Mouse (Mus musculus) thymus, adult 2 months (tissue): ENCODE measurements around the gene Rgr. TPM values are rescaled to one million over a fixed set of nuclear protein-coding genes. Genes with fewer than 3 reads are reported as not detected.

ENCODE experiments used
- DNase-seq: peaks from one replicate; pipeline ENCODE4 v3.0.0; 2021
- H3K27ac ChIP-seq: fragments of 200-500 bp; 2 replicates; pipeline ENCODE4 v1.5.1; 2012; ENCODE audit warnings: low read length, control low read depth; ENCODE audit not compliant: control insufficient read depth, insufficient read depth
- H3K27me3 ChIP-seq: fragments of 200-500 bp; 2 replicates; pipeline ENCODE4 v1.6.1; 2012; ENCODE audit warnings: mild to moderate bottlenecking, low read length, moderate library complexity, mixed read lengths; ENCODE audit not compliant: control insufficient read depth, insufficient read depth
- H3K36me3 ChIP-seq: fragments of 200-500 bp; 2 replicates; pipeline ENCODE4 v1.6.1; 2012; ENCODE audit warnings: mild to moderate bottlenecking, low read length, moderate library complexity; ENCODE audit not compliant: control insufficient read depth, insufficient read depth
- H3K4me1 ChIP-seq: fragments of 200-500 bp; replicated peaks from 2 replicates; pipeline ENCODE4 v1.6.1; 2012; ENCODE audit warnings: low read length; ENCODE audit not compliant: control insufficient read depth, insufficient read depth
- H3K4me3 ChIP-seq: fragments of 200-500 bp; 2 replicates; pipeline ENCODE4 v1.5.1; 2012; ENCODE audit warnings: mild to moderate bottlenecking, low read length, control low read depth, moderate library complexity; ENCODE audit not compliant: control insufficient read depth, insufficient read depth
- CTCF ChIP-seq: fragments of 200-500 bp; IDR thresholded peaks from 2 replicates; pipeline ENCODE4 v1.5.1; 2012; ENCODE audit warnings: mild to moderate bottlenecking, control low read depth, low read length, moderate library complexity, borderline replicate concordance; ENCODE audit not compliant: control insufficient read depth, poor library complexity, insufficient read depth; ENCODE audit errors: extremely low read depth
- POLR2A ChIP-seq: fragments of 200-500 bp; IDR thresholded peaks from 2 replicates; pipeline ENCODE4 v1.6.1; 2012; ENCODE audit warnings: mild to moderate bottlenecking, low read length, control low read depth, moderate library complexity; ENCODE audit not compliant: control insufficient read depth, poor library complexity, insufficient read depth; ENCODE audit errors: extremely low read depth
- WGBS: fragments of 180-500 bp; shearing (Covaris S2); methylation state at CpG from one replicate; pipeline ENCODE4 v1.1.7; 2018; 5-methylcytosine and 5-hydroxymethylcytosine counted together
- polyA plus RNA-seq: library from polyadenylated mRNA; depleted of rRNA; stranded (reverse); fragments of >200 nt; gene quantifications from 2 replicates; pipeline ENCODE4 v1.2.3, GENCODE M21; 2012; rRNA removed

Gene Rgr
- polyA plus RNA-seq = 0.27 and 0.35 TPM in 2 replicates

- Histone ChIP-seq H3K4me3 (no peak within 1 kb of the TSS), H3K27ac (no peak within 1 kb of the TSS), H3K4me1 (no peaks in the 10 kb centered on the region), H3K27me3 (no peaks in the 10 kb centered on the region), H3K36me3 (no peaks in the 10 kb centered on the region)
- TF ChIP-seq CTCF (no peak), POLR2A (no peak)
- 93% methylated on average over 1 of the region's 1 CpGs for WGBS
- DNase-seq = no peak
Observed at GRCm38 (mm10) chr14:37048914-37049410, at the start of gene Rgr. Rgr (minus strand) TSS chr14:37048964.

GRCm38 (mm10) chr14:37097956-37098530, 49.3 kb upstream of the Rgr start, which contains the start of gene Cdhr1:
Cdhr1 (minus strand) TSS chr14:37098347.
- Histone ChIP-seq H3K27ac (no peak within 1 kb of the TSS), H3K4me1 (no peaks in the 10 kb centered on the region), H3K4me3 (no peak within 1 kb of the TSS), H3K27me3 (no peaks in the 10 kb centered on the region), H3K36me3 (no peaks in the 10 kb centered on the region)
- TF ChIP-seq CTCF = no peak
- TF ChIP-seq POLR2A = no peak
- no peak for DNase-seq
- WGBS = 4% methylated on average over 30 of the region's 30 CpGs

- TF ChIP-seq CTCF (no peak), POLR2A (no peak)
- Histone ChIP-seq H3K27me3 (no peaks in the 10 kb centered on the region), H3K4me3 (no peak overlapping the region), H3K4me1 (no peaks in the 10 kb centered on the region), H3K36me3 (no peaks in the 10 kb centered on the region), H3K27ac (no peak overlapping the region)
- no peak for DNase-seq
- 72% methylated on average over 4 of the region's 4 CpGs for WGBS
Observed at GRCm38 (mm10) chr14:37095556-37095955, 46.8 kb upstream of the Rgr start.

GRCm38 (mm10) chr14:37094436-37094835, 45.7 kb upstream of the Rgr start:
- Histone ChIP-seq H3K27ac (no peak overlapping the region), H3K36me3 (no peaks in the 10 kb centered on the region), H3K27me3 (no peaks in the 10 kb centered on the region), H3K4me1 (no peaks in the 10 kb centered on the region), H3K4me3 (no peak overlapping the region)
- WGBS = 84% methylated on average over 6 of the region's 6 CpGs
- no peak for TF ChIP-seq CTCF
- TF ChIP-seq POLR2A = no peak
- DNase-seq = no peak

GRCm38 (mm10) chr14:37083755-37084154, 35.0 kb upstream of the Rgr start:
- no peak overlapping the region for H3K4me3 ChIP-seq
- no peak for DNase-seq
- H3K36me3 ChIP-seq = no peaks in the 10 kb centered on the region
- H3K4me1 ChIP-seq = no peaks in the 10 kb centered on the region
- H3K27ac ChIP-seq = no peak overlapping the region
- no peaks in the 10 kb centered on the region for H3K27me3 ChIP-seq
- 44% methylated on average over 4 of the region's 4 CpGs for WGBS
- TF ChIP-seq POLR2A (no peak), CTCF (no peak)

- no peaks in the 10 kb centered on the region for H3K4me1 ChIP-seq
- H3K27me3 ChIP-seq = no peaks in the 10 kb centered on the region
- H3K4me3 ChIP-seq = no peak overlapping the region
- DNase-seq = no peak
- TF ChIP-seq CTCF (no peak), POLR2A (no peak)
- WGBS = 90% methylated on average over 1 of the region's 1 CpGs
- no peak overlapping the region for H3K27ac ChIP-seq
- no peaks in the 10 kb centered on the region for H3K36me3 ChIP-seq
Observed at GRCm38 (mm10) chr14:37080724-37081123, 32.0 kb upstream of the Rgr start.

GRCm38 (mm10) chr14:37068516-37068915, 19.8 kb upstream of the Rgr start:
- no peaks in the 10 kb centered on the region for H3K27me3 ChIP-seq
- H3K4me1 ChIP-seq = no peaks in the 10 kb centered on the region
- no peak for TF ChIP-seq CTCF
- TF ChIP-seq POLR2A = no peak
- 26% methylated on average over 9 of the region's 9 CpGs for WGBS
- no peaks in the 10 kb centered on the region for H3K36me3 ChIP-seq
- H3K27ac ChIP-seq = no peak overlapping the region
- DNase-seq = no peak
- H3K4me3 ChIP-seq = no peak overlapping the region

GRCm38 (mm10) chr14:37067629-37068028, 18.9 kb upstream of the Rgr start, which contains the start of gene Lrit2:
Lrit2 (plus strand) TSS chr14:37067929.
- no peaks in the 10 kb centered on the region for H3K4me1 ChIP-seq
- no peak for DNase-seq
- H3K36me3 ChIP-seq = no peaks in the 10 kb centered on the region
- TF ChIP-seq POLR2A (no peak), CTCF (no peak)
- H3K27me3 ChIP-seq = no peaks in the 10 kb centered on the region
- no peak within 1 kb of the TSS for H3K27ac ChIP-seq
- WGBS = 86% methylated on average over 5 of the region's 5 CpGs
- no peak within 1 kb of the TSS for H3K4me3 ChIP-seq
